Mouse (Mus musculus) erythroblast, embryonic 14.5 days (primary cell): ENCODE data around the gene Adamtsl1.

Experiments used
- GATA1 ChIP-seq: IDR thresholded peaks from 2 replicates; pipeline ENCODE4 v1.6.1; 2012; ENCODE audit warnings: low read length, inconsistent platforms, mixed read lengths
- TAL1 ChIP-seq: IDR thresholded peaks from 3 replicates; pipeline ENCODE4 v1.6.1; 2012; ENCODE audit warnings: low read length, inconsistent platforms, mixed read lengths

DNA sequence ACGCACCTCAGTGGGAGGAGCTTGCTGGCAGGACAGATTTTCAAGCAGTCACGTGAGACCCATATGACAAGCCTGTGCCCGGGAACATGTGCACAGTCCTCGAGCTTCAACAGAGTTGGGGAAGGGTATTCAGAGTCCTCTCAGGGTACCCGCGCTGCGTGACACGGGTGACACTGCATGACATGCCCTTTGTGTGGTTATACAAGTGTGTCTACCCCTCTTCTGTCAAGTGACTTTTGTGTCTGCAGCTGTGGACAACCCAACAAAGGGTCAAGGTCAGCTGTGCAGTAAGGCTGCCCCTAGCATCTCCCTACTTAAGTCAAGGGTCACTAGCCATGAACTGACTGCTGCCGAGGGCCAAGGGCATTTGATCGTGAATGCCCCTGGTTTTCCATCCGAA, 912.6 kb downstream of the Adamtsl1 start:
- TF ChIP-seq GATA1 (no peak), TAL1 (no peak)
